Mouse (Mus musculus) stomach, postnatal 0 days (tissue): ENCODE data around the gene Iglon5.

Experiments
- CTCF ChIP-seq: IDR thresholded peaks from 2 replicates; pipeline ENCODE4 v1.5.1; 2016; ENCODE audit warnings: antibody characterized with exemption, low read depth, mild to moderate bottlenecking, moderate library complexity
- EP300 ChIP-seq: optimal IDR thresholded peaks from 2 replicates; pipeline ENCODE3; 2016; ENCODE audit warnings: antibody characterized with exemption

DNA sequence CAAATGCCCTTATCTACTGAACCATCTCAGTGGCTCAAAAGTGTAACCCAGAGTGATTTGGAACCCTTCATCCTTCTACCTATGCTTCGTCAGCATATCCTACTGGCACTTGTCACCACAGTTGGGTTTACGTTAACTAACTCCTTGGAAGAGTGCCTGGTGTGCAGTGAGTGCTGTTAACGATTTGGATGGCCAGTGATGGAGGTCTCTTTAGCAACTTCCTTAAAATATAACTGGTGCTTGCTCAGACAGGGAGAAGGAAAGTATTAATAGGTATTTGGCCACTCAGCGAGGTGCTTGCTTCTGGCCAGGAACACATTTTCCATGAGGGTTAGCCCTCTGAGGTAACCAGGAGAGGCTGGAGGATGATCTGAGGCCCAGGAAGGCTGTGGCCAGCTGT is 42.1 kb downstream of the Iglon5 start:
- TF ChIP-seq CTCF: no peak
- no peak for TF ChIP-seq EP300
